Mouse (Mus musculus) lung, adult 2 months (tissue): ENCODE data around the gene Tm6sf1. TPM values are rescaled to one million over a fixed set of nuclear protein-coding genes. Genes with fewer than 3 reads are reported as not detected.

ENCODE experiments used
- DNase-seq: peaks from one replicate; pipeline ENCODE4 v3.0.0; 2022
- H3K4me1 ChIP-seq: fragments of 200-500 bp; 2 replicates; pipeline ENCODE4 v1.6.1; 2011; ENCODE audit warnings: low read length; ENCODE audit not compliant: control insufficient read depth, insufficient read depth
- H3K4me3 ChIP-seq: fragments of 200-500 bp; replicated peaks from 2 replicates; pipeline ENCODE3; 2011; ENCODE audit warnings: low read depth, mild to moderate bottlenecking, control low read depth, low read length; ENCODE audit errors: extremely low read depth
- CTCF ChIP-seq: fragments of 200-500 bp; IDR thresholded peaks from 2 replicates; pipeline ENCODE4 v1.5.1; 2011; ENCODE audit warnings: mild to moderate bottlenecking, low read length, control low read depth; ENCODE audit not compliant: insufficient read depth
- POLR2A ChIP-seq: fragments of 200-500 bp; IDR thresholded peaks from 2 replicates; pipeline ENCODE4 v1.6.1; 2011; ENCODE audit warnings: low read depth, mild to moderate bottlenecking, control low read depth, low read length, borderline replicate concordance; ENCODE audit errors: extremely low read depth
- WGBS: fragments of 180-500 bp; shearing (Covaris S2); methylation state at CpG from one replicate; pipeline ENCODE4 v1.1.7; 2018; 5-methylcytosine and 5-hydroxymethylcytosine counted together
- polyA plus RNA-seq: library from polyadenylated mRNA; depleted of rRNA; stranded (reverse); fragments of >200 nt; gene quantifications from 2 replicates; pipeline ENCODE4 v1.2.3, GENCODE M21; 2012

The Tm6sf1 gene
- polyA plus RNA-seq, 1 experiment: 82.3 TPM

GRCm38 (mm10) chr7:81874636-81875035 is 15.8 kb downstream of the Tm6sf1 start:
- peaks cover 4% of the 10 kb centered on the region; the same call in 1 of the 2 replicates for H3K4me1 ChIP-seq
- H3K4me3 ChIP-seq: no peak overlapping the region
- 33% methylated on average over 6 of the region's 6 CpGs for WGBS
- TF ChIP-seq POLR2A (no peak), CTCF (no peak)
- DNase-seq: peak; percentile 34

GRCm38 (mm10) chr7:81875372-81875771 is 16.6 kb downstream of the Tm6sf1 start:
- no peak for DNase-seq
- H3K4me3 ChIP-seq: no peak overlapping the region
- WGBS: 44% methylated on average over 9 of the region's 9 CpGs
- TF ChIP-seq CTCF: no peak
- no peak for TF ChIP-seq POLR2A
- peaks cover 4% of the 10 kb centered on the region; the same call in 1 of the 2 replicates for H3K4me1 ChIP-seq

- no peaks in the 10 kb centered on the region for H3K4me1 ChIP-seq
- no peak for TF ChIP-seq POLR2A
- TF ChIP-seq CTCF: no peak
- no peak overlapping the region for H3K4me3 ChIP-seq
- no peak for DNase-seq
- 78% methylated on average over 5 of the region's 5 CpGs for WGBS
These were observed 21.5 kb downstream of the Tm6sf1 start for GRCm38 (mm10) chr7:81880286-81880685.

GRCm38 (mm10) chr7:81880797-81881196 is 22.0 kb downstream of the Tm6sf1 start:
- TF ChIP-seq POLR2A (no peak), CTCF (no peak)
- Histone ChIP-seq H3K4me3 (no peak overlapping the region), H3K4me1 (no peaks in the 10 kb centered on the region)
- WGBS: 76% methylated on average over 4 of the region's 4 CpGs
- no peak for DNase-seq

GRCm38 (mm10) chr7:81881600-81881999 is 22.8 kb downstream of the Tm6sf1 start:
- TF ChIP-seq POLR2A: no peak
- TF ChIP-seq CTCF: no peak
- H3K4me1 ChIP-seq: no peaks in the 10 kb centered on the region
- H3K4me3 ChIP-seq: no peak overlapping the region
- WGBS: 52% methylated on average over 3 of the region's 3 CpGs
- no peak for DNase-seq

GRCm38 (mm10) chr7:81885128-81885527 is 26.3 kb downstream of the Tm6sf1 start:
- TF ChIP-seq POLR2A: no peak
- TF ChIP-seq CTCF: no peak
- DNase-seq: no peak
- no peaks in the 10 kb centered on the region for H3K4me1 ChIP-seq
- 84% methylated on average over 4 of the region's 4 CpGs for WGBS
- no peak overlapping the region for H3K4me3 ChIP-seq

- Histone ChIP-seq H3K4me1 (no peaks in the 10 kb centered on the region), H3K4me3 (no peak overlapping the region)
- WGBS: 60% methylated on average over 11 of the region's 11 CpGs
- TF ChIP-seq CTCF: no peak
- TF ChIP-seq POLR2A: no peak
- DNase-seq: no peak
These were observed 40.6 kb downstream of the Tm6sf1 start for GRCm38 (mm10) chr7:81899361-81899760.

GRCm38 (mm10) chr7:81904094-81904493 is 45.3 kb downstream of the Tm6sf1 start:
- DNase-seq: no peak
- TF ChIP-seq POLR2A (no peak), CTCF (no peak)
- Histone ChIP-seq H3K4me3 (no peak overlapping the region), H3K4me1 (no peaks in the 10 kb centered on the region)
- 48% methylated on average over 4 of the region's 4 CpGs for WGBS

- no peak overlapping the region for H3K4me3 ChIP-seq
- no peak for DNase-seq
- TF ChIP-seq CTCF (no peak), POLR2A (no peak)
- H3K4me1 ChIP-seq: no peaks in the 10 kb centered on the region
- 79% methylated on average over 2 of the region's 2 CpGs for WGBS
These were observed 46.1 kb downstream of the Tm6sf1 start for GRCm38 (mm10) chr7:81904926-81905325.

- TF ChIP-seq CTCF: no peak
- no peak for TF ChIP-seq POLR2A
- DNase-seq: no peak
These were observed 59.5 kb downstream of the Tm6sf1 start for GRCm38 (mm10) chr7:81918316-81918715.

More at GRCm38 (mm10) chr7:81918316-81918715, 59.5 kb downstream of the Tm6sf1 start:
- WGBS: 72% methylated on average over 5 of the region's 5 CpGs
- no peaks in the 10 kb centered on the region for H3K4me1 ChIP-seq
- H3K4me3 ChIP-seq: no peak overlapping the region
